Mouse (Mus musculus) heart, embryonic 14.5 days (tissue): ENCODE data around the gene Upf3a. TPM values are rescaled to one million over a fixed set of nuclear protein-coding genes. Genes with fewer than 3 reads are reported as not detected.

Experiments used
- ATAC-seq: fragments of 200-750 bp; cut with Nextera tagmentation; 2 replicates; pipeline ENCODE4 v1.8.0; 2017; ENCODE audit warnings: low read depth, moderate TSS enrichment; ENCODE audit not compliant: insufficient number of reproducible peaks, insufficient read depth, low FRiP score
- H3K27ac ChIP-seq, 2 experiments: fragments of 200-500 bp in 1 of 2; fragments of 300-500 bp in 1 of 2; sonication (generic) in 1 of 2; replicated peaks in 1 of 2; 2 replicates each; pipeline ENCODE4 v1.5.1; 2012 to 2014; ENCODE audit warnings: low read depth in 2 of 2, low read length in 2 of 2, control low read depth in 1 of 2, mild to moderate bottlenecking in 1 of 2, mixed read lengths in 1 of 2; ENCODE audit not compliant: control insufficient read depth in 1 of 2, insufficient read depth in 1 of 2
- H3K27me3 ChIP-seq: fragments of 300-500 bp; sonication (generic); 2 replicates; pipeline ENCODE4 v1.6.1; 2014; ENCODE audit warnings: mild to moderate bottlenecking, low read length, control low read depth; ENCODE audit not compliant: control insufficient read depth, insufficient read depth
- H3K36me3 ChIP-seq: fragments of 300-500 bp; sonication (generic); 2 replicates; pipeline ENCODE4 v1.6.1; 2014; ENCODE audit warnings: mild to moderate bottlenecking, control low read depth, low read length, mixed read lengths; ENCODE audit not compliant: control insufficient read depth, insufficient read depth
- H3K4me1 ChIP-seq, 2 experiments: fragments of 200-500 bp in 1 of 2; fragments of 300-500 bp in 1 of 2; sonication (generic) in 1 of 2; 2 replicates each; pipeline ENCODE4 v1.6.1; 2012 to 2014; ENCODE audit warnings: low read length in 2 of 2, control low read depth in 1 of 2, mixed read lengths in 1 of 2; ENCODE audit not compliant: control insufficient read depth in 2 of 2, insufficient read depth in 2 of 2
- H3K4me2 ChIP-seq: fragments of 300-500 bp; sonication (generic); 2 replicates; pipeline ENCODE4 v1.6.1; 2014; ENCODE audit warnings: mild to moderate bottlenecking, low read length
- H3K4me3 ChIP-seq, 2 experiments: fragments of 200-500 bp in 1 of 2; fragments of 300-500 bp in 1 of 2; sonication (generic) in 1 of 2; 2 replicates each; pipeline ENCODE4 v1.5.1; 2012 to 2014; ENCODE audit warnings: low read length in 2 of 2, mild to moderate bottlenecking in 2 of 2, control low read depth in 1 of 2, low read depth in 1 of 2, moderate library complexity in 1 of 2; ENCODE audit not compliant: control insufficient read depth in 1 of 2, insufficient read depth in 1 of 2
- H3K9ac ChIP-seq: fragments of 300-500 bp; sonication (generic); 2 replicates; pipeline ENCODE4 v1.6.1; 2014; ENCODE audit warnings: mild to moderate bottlenecking, low read length
- H3K9me3 ChIP-seq: fragments of 300-500 bp; sonication (generic); 2 replicates; pipeline ENCODE4 v1.6.1; 2016; ENCODE audit warnings: low read length, control low read depth; ENCODE audit not compliant: control insufficient read depth
- WGBS: fragments of 180-500 bp; shearing (Covaris S2); extraction: QIAGEN DNeasy Blood & Tissue Kit; methylation state at CpG from one replicate; pipeline ENCODE4 v1.1.7; 2014; 5-methylcytosine and 5-hydroxymethylcytosine counted together
- polyA plus RNA-seq: library from polyadenylated mRNA; unstranded; fragments of >200 nt; fragmentation: Nextera tagmentation; extraction: Ambion mirVana; gene quantifications from 2 replicates; pipeline ENCODE4 v1.2.1, GENCODE M21; 2014

The Upf3a gene
- polyA plus RNA-seq, 1 experiment from 2014 or later: 24.2 TPM

GRCm38 (mm10) chr8:13756982-13757804, 28.2 kb upstream of the Upf3a start, which contains the start of gene Cdc16:
Gene Cdc16 (plus strand): TSS chr8:13757676.
- peak within 1 kb of the TSS; percentile 91 to 96 for H3K4me3 ChIP-seq
- ATAC-seq: peak; percentile 84
- H3K4me2 ChIP-seq: peak within 1 kb of the TSS; percentile 84
- H3K27ac ChIP-seq: peak within 1 kb of the TSS; percentile 66 to 88
- H3K9ac ChIP-seq: peak within 1 kb of the TSS; percentile 95
- H3K9me3 ChIP-seq: no peaks in the 10 kb centered on the region
- no peaks in the 10 kb centered on the region for H3K27me3 ChIP-seq
- 8% methylated on average over 33 of the region's 40 CpGs for WGBS
- H3K36me3 ChIP-seq: peaks cover 23% of the 10 kb centered on the region
- H3K4me1 ChIP-seq: peaks cover 2 to 17% of the 10 kb centered on the region in 2 experiments

- H3K4me3 ChIP-seq: peak overlapping the region; percentile 91 to 96
- WGBS: under 1% methylated on average over 38 of the region's 38 CpGs
- H3K36me3 ChIP-seq: peaks cover 32% of the 10 kb centered on the region
- peak overlapping the region; percentile 95 for H3K9ac ChIP-seq
- no peaks in the 10 kb centered on the region for H3K9me3 ChIP-seq
- H3K4me1 ChIP-seq: peaks cover 2 to 17% of the 10 kb centered on the region in 2 experiments
- ATAC-seq: peak; percentile 38; the same call in 1 of the 2 replicates
- H3K27me3 ChIP-seq: no peaks in the 10 kb centered on the region
- peak overlapping the region; percentile 66 to 88 for H3K27ac ChIP-seq
- peak overlapping the region; percentile 84 for H3K4me2 ChIP-seq
Measured at GRCm38 (mm10) chr8:13757805-13758727, 27.3 kb upstream of the Upf3a start.

GRCm38 (mm10) chr8:13769206-13769605, 16.2 kb upstream of the Upf3a start:
- Histone ChIP-seq H3K4me2 (no peak overlapping the region), H3K9me3 (no peaks in the 10 kb centered on the region), H3K4me1 (no peaks in the 10 kb centered on the region), H3K4me3 (no peak overlapping the region), H3K36me3 (peaks cover 98% of the 10 kb centered on the region), H3K27me3 (no peaks in the 10 kb centered on the region), H3K27ac (no peak overlapping the region), H3K9ac (no peak overlapping the region)
- ATAC-seq: no peak
- 88% methylated on average over 11 of the region's 11 CpGs for WGBS

GRCm38 (mm10) chr8:13780536-13780935, 4.9 kb upstream of the Upf3a start:
- Histone ChIP-seq H3K9ac (no peak overlapping the region), H3K9me3 (no peaks in the 10 kb centered on the region), H3K4me1 (0 out of 4 replicates have a peak, but pooled peaks cover 0 to 5% of the 10 kb centered on the region in 2 experiments), H3K4me2 (no peak overlapping the region), H3K36me3 (peaks cover 68% of the 10 kb centered on the region), H3K27me3 (no peaks in the 10 kb centered on the region), H3K4me3 (no peak overlapping the region), H3K27ac (no peak overlapping the region)
- WGBS: 83% methylated on average over 3 of the region's 3 CpGs
- ATAC-seq: no peak

- under 1% methylated on average over 38 of the region's 47 CpGs for WGBS
- H3K36me3 ChIP-seq: peaks cover 44% of the 10 kb centered on the region
- H3K4me3 ChIP-seq: peak overlapping the region; percentile 65 to 81
- no peaks in the 10 kb centered on the region for H3K27me3 ChIP-seq
- peak overlapping the region; percentile 95 for H3K9ac ChIP-seq
- peaks cover 3 to 9% of the 10 kb centered on the region in 2 experiments for H3K4me1 ChIP-seq
- H3K27ac ChIP-seq: peak overlapping the region; percentile 97 to 98
- H3K9me3 ChIP-seq: no peaks in the 10 kb centered on the region
- H3K4me2 ChIP-seq: peak overlapping the region; percentile 90
- ATAC-seq: peak; percentile 94
Measured at GRCm38 (mm10) chr8:13785764-13786299, 417 bp downstream of the Upf3a start.

GRCm38 (mm10) chr8:13789606-13790005, 4.2 kb downstream of the Upf3a start:
- Histone ChIP-seq H3K36me3 (peaks cover 58% of the 10 kb centered on the region), H3K9me3 (no peaks in the 10 kb centered on the region), H3K27ac (no peak overlapping the region), H3K4me1 (peaks cover 3 to 8% of the 10 kb centered on the region in 2 experiments), H3K27me3 (no peaks in the 10 kb centered on the region), H3K4me3 (no peak overlapping the region), H3K4me2 (no peak overlapping the region), H3K9ac (no peak overlapping the region)
- no peak for ATAC-seq
- WGBS: 91% methylated on average over 8 of the region's 8 CpGs

GRCm38 (mm10) chr8:13793097-13793745, 7.8 kb downstream of the Upf3a start:
- no peaks in the 10 kb centered on the region for H3K9me3 ChIP-seq
- no peak overlapping the region for H3K4me3 ChIP-seq
- peaks cover 86% of the 10 kb centered on the region for H3K36me3 ChIP-seq
- WGBS: 82% methylated on average over 8 of the region's 8 CpGs
- H3K4me2 ChIP-seq: no peak overlapping the region
- H3K4me1 ChIP-seq: no peaks in the 10 kb centered on the region
- no peak for ATAC-seq
- no peaks in the 10 kb centered on the region for H3K27me3 ChIP-seq
- no peak overlapping the region for H3K27ac ChIP-seq
- H3K9ac ChIP-seq: no peak overlapping the region
